20 mouse cellular contexts compared by ENCODE assay signal in genomic region chr7:90508124-90508523, GRCm38 (mm10). TPM values are rescaled to one million over a fixed set of nuclear protein-coding genes. Genes with fewer than 3 reads are reported as not detected.
DNase-seq lines count a peak whose midpoint lies in the region; ATAC-seq and TF ChIP-seq lines count a peak whose summit lies in the region.
"Had no signal": no experiment of that assay in that cellular context is flagged by ENCODE, and none has a peak within 500 bp of the region (broad histone marks: within the 10 kb centered on the region; RNA-seq: fewer than 3 reads in every experiment).

No protein-coding gene starts in this region.

- no peak for ATAC-seq in CD4-positive, CD25-positive, alpha-beta regulatory T cell, adult 4 months
- ATAC-seq in midbrain, postnatal 0 days (ENCODE audit: low FRiP score), result no peak
- ATAC-seq in midbrain, embryonic 16.5 days, result no peak
- ATAC-seq in heart, embryonic 12.5 days (ENCODE audit: insufficient number of reproducible peaks, low FRiP score), result no peak
- ATAC-seq: forebrain, embryonic 13.5 days had no signal

- H3K36me3 ChIP-seq in midbrain, postnatal 0 days (ENCODE audit: insufficient read depth, low read length), result no peaks in the 10 kb centered on the region
- H3K36me3 ChIP-seq in midbrain, embryonic 16.5 days (ENCODE audit: control insufficient read depth, insufficient read depth, low read length), result no peaks in the 10 kb centered on the region
- H3K36me3 ChIP-seq in heart, embryonic 12.5 days, result no peaks in the 10 kb centered on the region
- H3K36me3 ChIP-seq: G1E; limb, embryonic 12.5 days had no signal

- peak; percentile 67 for TF ChIP-seq CTCF in midbrain, postnatal 0 days (IDR thresholded peaks at IDR 0.05)

- H3K27me3 ChIP-seq in midbrain, postnatal 0 days (ENCODE audit: insufficient read depth, low read length), result no peaks in the 10 kb centered on the region
- H3K27me3 ChIP-seq in midbrain, embryonic 16.5 days (ENCODE audit: control insufficient read depth, insufficient read depth, low read depth, low read length), result no peaks in the 10 kb centered on the region
- no peaks in the 10 kb centered on the region for H3K27me3 ChIP-seq in heart, embryonic 12.5 days (replicated peaks)
- H3K27me3 ChIP-seq: forebrain, embryonic 13.5 days; limb, embryonic 12.5 days had no signal

- no peak overlapping the region for H3K4me2 ChIP-seq in midbrain, postnatal 0 days (ENCODE audit: low read depth, low read length, poor library complexity, severe bottlenecking)
- H3K4me2 ChIP-seq in midbrain, embryonic 16.5 days (ENCODE audit: low read length), result no peak overlapping the region
- H3K4me2 ChIP-seq in heart, embryonic 12.5 days, result no peak overlapping the region
- H3K4me2 ChIP-seq: forebrain, embryonic 13.5 days; heart, embryonic 11.5 days; limb, embryonic 12.5 days had no signal

- peak; percentile 30 for DNase-seq in CD4-positive, CD25-positive, alpha-beta regulatory T cell, adult 2 months (ENCODE audit: low read depth, low spot score)
- DNase-seq in kidney, adult 9 months, result peak; percentile 14
- no peak for DNase-seq in kidney, postnatal 14 days
- DNase-seq in midbrain, postnatal 0 days (ENCODE audit: low spot score), result peak; percentile 18
- no peak for DNase-seq in adrenal gland, adult 18-20 months (ENCODE audit: low spot score in 2 of 2)
- DNase-seq: adrenal gland, postnatal 36 days; cerebellum, adult 9-11 months; embryo, embryonic 11 days; gastrocnemius, postnatal 10 days; heart, postnatal 4 days; kidney, adult 18-20 months; lung, adult 2 months; thymus, postnatal 25 days had no signal

- no peaks in the 10 kb centered on the region for H3K9me3 ChIP-seq in midbrain, postnatal 0 days (ENCODE audit: low read length)
- no peaks in the 10 kb centered on the region for H3K9me3 ChIP-seq in midbrain, embryonic 16.5 days (replicated peaks; ENCODE audit: control insufficient read depth, low read length, poor library complexity, severe bottlenecking)
- H3K9me3 ChIP-seq in heart, embryonic 12.5 days (replicated peaks), result no peaks in the 10 kb centered on the region
- H3K9me3 ChIP-seq: forebrain, embryonic 13.5 days; G1E; limb, embryonic 12.5 days had no signal

- no peak overlapping the region for H3K4me3 ChIP-seq in midbrain, postnatal 0 days (ENCODE audit: low read depth, low read length)
- H3K4me3 ChIP-seq in midbrain, embryonic 16.5 days (ENCODE audit: low read depth, low read length), result no peak overlapping the region
- no peak overlapping the region for H3K4me3 ChIP-seq in heart, embryonic 12.5 days
- H3K4me3 ChIP-seq: forebrain, embryonic 13.5 days; limb, embryonic 12.5 days had no signal

- H3K9ac ChIP-seq in midbrain, postnatal 0 days (replicated peaks; ENCODE audit: low read length, poor library complexity, severe bottlenecking), result no peak overlapping the region
- H3K9ac ChIP-seq in midbrain, embryonic 16.5 days (ENCODE audit: low read depth, low read length), result no peak overlapping the region
- H3K9ac ChIP-seq in heart, embryonic 12.5 days, result no peak overlapping the region
- H3K9ac ChIP-seq: forebrain, embryonic 13.5 days; limb, embryonic 12.5 days had no signal

- no peak overlapping the region for H3K27ac ChIP-seq in midbrain, postnatal 0 days (ENCODE audit: low read depth, low read length)
- no peak overlapping the region for H3K27ac ChIP-seq in midbrain, embryonic 16.5 days (ENCODE audit: low read length)
- H3K27ac ChIP-seq in heart, embryonic 12.5 days (ENCODE audit: poor library complexity, severe bottlenecking), result no peak overlapping the region
- H3K27ac ChIP-seq: forebrain, embryonic 13.5 days; limb, embryonic 12.5 days had no signal

- 73% methylated on average over 3 of the region's 3 CpGs for WGBS in midbrain, postnatal 0 days
- 70% methylated on average over 3 of the region's 3 CpGs for WGBS in midbrain, embryonic 16.5 days
- 62% methylated on average over 3 of the region's 3 CpGs for WGBS in heart, embryonic 12.5 days

- no peaks in the 10 kb centered on the region for H3K4me1 ChIP-seq in midbrain, postnatal 0 days (ENCODE audit: insufficient read depth, low read length)
- H3K4me1 ChIP-seq in midbrain, embryonic 16.5 days (ENCODE audit: control insufficient read depth, insufficient read depth, low read length), result no peaks in the 10 kb centered on the region
- no peaks in the 10 kb centered on the region for H3K4me1 ChIP-seq in heart, embryonic 12.5 days (replicated peaks)
- H3K4me1 ChIP-seq: forebrain, embryonic 13.5 days; limb, embryonic 12.5 days had no signal

RNA-seq across cellular contexts. Expression of gene Dlg2, which starts 31.7 kb away (rescaled TPM):
- polyA plus RNA-seq in CD4-positive, CD25-positive, alpha-beta regulatory T cell, adult 4 months (2017; shearing (Covaris generic)), result under 1 TPM; 0.50 to 0.86 TPM
- total RNA-seq in midbrain, postnatal 0 days (2014; rRNA removed), result 122 and 126 TPM in 2 replicates
- polyA plus RNA-seq in midbrain, postnatal 0 days (2015; fragmentation: Nextera tagmentation; extraction: Ambion mirVana), result 16.9 and 21.6 TPM in 2 replicates
- polyA plus RNA-seq in midbrain, embryonic 16.5 days (2015; fragmentation: Nextera tagmentation; extraction: Ambion mirVana), result 27.1 and 28.8 TPM in 2 replicates
- 100 to 1,000 TPM in 1 of 2 experiments, 10 to 100 TPM in 1; 61.2 to 113 TPM for total RNA-seq in adrenal gland, adult 18-20 months (2021)
- 12.5 and 14.2 TPM in 2 replicates for polyA plus RNA-seq in heart, embryonic 12.5 days (2016; fragmentation: Nextera tagmentation; extraction: Ambion mirVana)
- polyA plus RNA-seq: G1E had no signal

RNA-seq across cellular contexts. Expression of gene Tmem126b, which starts 32.3 kb away (rescaled TPM):
- polyA plus RNA-seq in CD4-positive, CD25-positive, alpha-beta regulatory T cell, adult 4 months (2017; shearing (Covaris generic)), result 10 to 100 TPM; 40.1 to 42.2 TPM
- total RNA-seq in midbrain, postnatal 0 days (2014; rRNA removed), result 15.1 and 19.0 TPM in 2 replicates
- polyA plus RNA-seq in midbrain, postnatal 0 days (2015; fragmentation: Nextera tagmentation; extraction: Ambion mirVana), result 25.6 and 28.9 TPM in 2 replicates
- 46.0 and 47.9 TPM in 2 replicates for polyA plus RNA-seq in midbrain, embryonic 16.5 days (2015; fragmentation: Nextera tagmentation; extraction: Ambion mirVana)
- total RNA-seq in adrenal gland, adult 18-20 months (2021), result 10 to 100 TPM; 19.3 to 21.7 TPM
- 28.8 and 29.2 TPM in 2 replicates for polyA plus RNA-seq in heart, embryonic 12.5 days (2016; fragmentation: Nextera tagmentation; extraction: Ambion mirVana)

RNA-seq across cellular contexts. Expression of gene Tmem126a, which starts 51.1 kb away (rescaled TPM):
- 10 to 100 TPM; 67.2 to 77.1 TPM for polyA plus RNA-seq in CD4-positive, CD25-positive, alpha-beta regulatory T cell, adult 4 months (2017; shearing (Covaris generic))
- total RNA-seq in midbrain, postnatal 0 days (2014; rRNA removed), result 41.2 and 65.6 TPM in 2 replicates
- 129 and 137 TPM in 2 replicates for polyA plus RNA-seq in midbrain, postnatal 0 days (2015; fragmentation: Nextera tagmentation; extraction: Ambion mirVana)
- 126 and 128 TPM in 2 replicates for polyA plus RNA-seq in midbrain, embryonic 16.5 days (2015; fragmentation: Nextera tagmentation; extraction: Ambion mirVana)
- 10 to 100 TPM; 54.5 to 72.1 TPM for total RNA-seq in adrenal gland, adult 18-20 months (2021)
- polyA plus RNA-seq in heart, embryonic 12.5 days (2016; fragmentation: Nextera tagmentation; extraction: Ambion mirVana), result 110 and 111 TPM in 2 replicates

Comparison
In these comparisons a context has a peak if more than half of its experiments do, and no peak if none do; other contexts are left out.
1. DNase-seq: peak in CD4-positive, CD25-positive, alpha-beta regulatory T cell, adult 2 months (single experiment), kidney, adult 9 months (single experiment) and midbrain, postnatal 0 days (single experiment); none in kidney, postnatal 14 days (single experiment) and adrenal gland, adult 18-20 months (0 of 2).